Mouse (Mus musculus): ENCODE results near the gene Kalrn.

The Kalrn gene

DNA sequence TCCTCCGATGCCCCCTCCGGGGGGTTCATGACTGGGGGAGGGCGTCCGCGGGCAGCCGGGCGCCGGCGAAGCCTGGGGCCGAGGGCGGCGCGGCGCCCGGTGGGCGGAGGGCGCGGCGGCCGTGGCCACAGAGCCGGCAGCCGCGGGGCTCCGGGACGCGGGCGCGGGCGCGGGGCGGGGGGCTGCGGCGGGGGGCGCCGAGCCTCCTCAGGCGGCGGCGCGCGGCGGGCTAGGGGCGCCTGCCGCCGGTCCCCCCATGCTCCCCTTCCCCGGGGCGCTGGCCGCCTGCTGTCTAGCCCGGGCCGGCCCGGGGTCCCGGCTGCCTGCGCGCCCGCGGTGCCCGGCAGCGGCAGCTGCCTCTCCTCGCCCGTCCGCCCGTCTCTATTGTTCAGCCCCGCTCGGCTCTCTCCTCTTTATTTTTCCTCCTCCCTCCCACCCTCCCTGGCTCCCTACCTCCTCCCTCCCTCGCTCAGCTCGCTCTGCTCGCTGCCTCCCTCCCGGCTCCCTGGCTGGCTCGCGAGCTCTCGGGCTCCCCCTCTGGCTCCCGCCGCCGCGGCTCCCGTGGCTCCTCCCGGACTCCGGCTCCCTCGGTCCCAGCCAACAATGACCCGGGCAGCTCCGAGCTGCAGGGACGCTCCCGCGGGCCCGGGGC is at the start of gene Kalrn:
Gene Kalrn, minus strand, starts transcription at position 382 of the 652 bp plus-strand sequence.
- DNase-seq: peak; percentile 93

DNA sequence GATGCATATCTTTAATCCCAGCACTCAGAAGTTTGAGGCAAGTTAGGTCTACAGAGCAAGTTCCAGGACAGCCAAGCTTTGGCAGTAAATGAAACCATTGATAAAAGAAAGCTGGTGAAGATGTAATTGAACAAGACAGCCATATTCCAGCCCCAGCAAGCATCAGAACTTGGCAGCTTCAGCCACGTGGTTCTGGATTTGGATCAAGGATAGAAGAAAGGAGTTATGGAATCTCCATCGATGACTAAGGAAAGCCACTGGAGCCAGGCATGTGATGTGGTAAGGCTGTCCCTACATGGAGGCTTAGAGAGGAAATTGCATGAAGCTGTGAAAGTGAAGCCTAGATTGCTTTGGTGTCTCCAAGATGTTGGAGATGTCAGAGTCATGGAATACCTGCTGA is 40.7 kb upstream of the Kalrn start:
- no peak for DNase-seq

DNA sequence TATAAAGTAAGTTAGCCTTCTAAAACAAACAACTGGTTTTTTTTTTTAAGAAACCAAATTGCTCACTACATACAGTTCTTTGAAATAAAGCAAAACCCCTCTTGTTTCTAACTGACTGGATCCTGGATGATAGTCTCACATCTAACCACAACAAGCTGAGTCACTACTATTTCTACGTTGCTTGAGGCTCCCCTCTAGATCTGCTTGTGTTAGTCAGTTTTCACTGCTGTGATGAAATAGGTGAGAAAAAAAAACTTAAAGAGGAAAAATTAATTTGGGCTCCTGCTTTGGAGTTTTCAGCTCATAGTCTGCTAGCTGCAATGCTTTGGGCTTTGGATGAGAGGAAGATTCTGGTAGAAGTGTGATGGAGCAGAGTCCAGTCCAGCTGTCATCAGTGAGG is 36.8 kb upstream of the Kalrn start:
- DNase-seq: no peak

DNA sequence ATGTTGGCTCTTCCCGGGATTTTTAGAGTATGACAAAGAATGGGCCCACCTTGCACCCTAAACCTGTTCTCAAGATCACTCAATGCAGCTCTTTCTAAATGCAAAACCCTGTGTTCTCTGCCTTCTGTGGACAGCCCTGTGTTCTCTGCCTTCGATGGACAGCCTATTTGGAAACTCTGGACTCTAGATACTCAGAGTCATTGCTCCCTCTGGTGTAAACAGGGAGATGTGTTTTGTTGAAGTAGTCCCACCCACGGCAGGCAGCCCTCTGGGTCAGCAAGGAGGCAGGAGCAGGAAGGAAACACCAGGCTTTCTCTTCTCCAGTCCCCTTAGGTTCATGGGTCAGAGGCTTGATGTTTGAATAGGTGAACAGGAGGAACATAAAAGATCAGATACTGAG is 32.3 kb upstream of the Kalrn start:
- DNase-seq: peak; percentile 49

DNA sequence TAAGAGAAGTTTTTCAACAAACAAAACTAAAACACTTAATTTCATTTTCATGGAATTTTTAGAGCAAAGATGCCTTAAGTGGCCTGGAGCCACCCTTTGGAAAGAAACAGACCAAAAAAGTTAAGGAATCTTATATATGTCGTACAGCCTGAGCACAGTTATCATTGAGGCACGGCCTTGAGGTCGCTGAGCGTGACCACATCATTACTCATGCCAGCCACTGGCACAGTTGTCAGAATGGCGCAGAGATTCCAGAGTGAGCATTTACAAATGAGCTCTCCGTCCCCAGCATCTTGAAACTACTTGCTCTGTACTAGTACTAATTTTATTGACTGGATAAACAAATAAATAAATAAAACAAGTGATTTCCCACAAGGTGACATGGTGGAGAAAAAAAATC is 30.5 kb upstream of the Kalrn start:
- DNase-seq: no peak

DNA sequence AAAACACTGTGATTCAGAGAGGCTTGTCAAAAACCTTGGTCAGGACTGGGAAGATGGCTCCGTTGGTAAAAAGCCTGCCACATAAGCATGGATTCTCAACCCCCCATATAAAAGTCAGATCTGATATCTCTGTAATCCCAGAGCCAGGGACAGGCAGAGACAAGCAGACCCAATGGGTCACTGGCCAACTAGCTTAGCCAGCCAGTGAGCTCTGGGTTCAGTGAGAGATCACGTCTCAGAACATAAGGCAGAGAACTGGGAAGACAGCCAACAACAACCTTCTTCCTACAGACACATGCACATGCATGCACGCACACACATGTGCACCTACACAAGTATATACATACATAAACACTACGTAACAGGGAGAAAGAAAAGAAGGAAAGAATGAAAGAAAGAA is 29.7 kb upstream of the Kalrn start:
- DNase-seq: no peak

GRCm38 (mm10) chr16:34601954-34602353 is 28.6 kb upstream of the Kalrn start:
- no peak for DNase-seq

DNA sequence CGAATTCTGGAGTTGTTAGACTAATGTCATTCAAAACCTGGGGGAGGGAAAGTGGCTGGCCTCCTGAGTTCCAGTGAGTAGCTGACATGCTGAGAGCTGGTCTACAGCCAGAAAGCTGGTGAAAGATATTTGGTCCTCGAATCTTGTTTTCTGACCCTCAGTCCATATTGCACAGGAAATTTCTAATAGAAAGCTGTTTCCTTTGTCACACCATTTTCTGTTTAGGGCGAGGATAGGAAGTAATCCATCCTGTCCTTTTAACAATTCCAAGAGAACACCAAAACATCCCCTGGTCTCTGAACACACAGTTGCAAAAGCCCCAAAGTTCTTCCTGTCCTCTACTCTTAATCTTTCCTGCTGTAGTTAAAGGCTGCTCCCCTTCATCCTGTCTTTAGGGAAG is 22.0 kb upstream of the Kalrn start:
- peak; percentile 13 for DNase-seq

DNA sequence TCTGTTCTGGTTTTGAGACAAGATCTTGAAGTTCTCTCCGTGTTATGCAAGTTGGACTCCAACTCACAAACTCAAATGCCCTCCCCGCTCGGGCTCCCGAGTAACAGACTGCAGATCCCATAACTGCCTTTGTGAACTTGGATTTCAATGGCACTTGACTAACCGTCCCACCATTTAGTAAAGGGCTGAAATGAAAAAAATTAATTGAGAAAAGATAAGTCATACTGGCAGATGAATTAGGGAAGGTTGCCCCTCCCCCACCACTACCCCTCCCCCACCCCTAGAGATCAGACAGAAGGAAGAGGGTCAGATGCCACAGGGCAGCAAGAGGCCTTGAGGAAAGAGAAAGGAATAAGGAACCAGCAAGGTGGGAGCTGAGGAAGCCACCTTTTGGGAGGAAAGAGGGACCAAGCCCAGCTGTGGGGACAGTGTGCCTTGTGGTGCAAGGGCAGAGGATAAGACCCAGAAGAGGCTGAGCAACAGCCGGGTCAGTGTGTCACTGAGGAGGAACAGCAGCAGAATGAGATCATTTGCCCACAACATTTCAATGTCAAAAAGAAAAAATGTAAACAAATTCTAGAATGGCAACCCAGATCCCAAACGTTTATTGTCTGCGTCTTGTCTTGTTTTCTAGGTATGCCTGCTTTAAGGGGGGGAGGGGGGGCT is 21.4 kb upstream of the Kalrn start:
- peak; percentile 16 for DNase-seq

DNA sequence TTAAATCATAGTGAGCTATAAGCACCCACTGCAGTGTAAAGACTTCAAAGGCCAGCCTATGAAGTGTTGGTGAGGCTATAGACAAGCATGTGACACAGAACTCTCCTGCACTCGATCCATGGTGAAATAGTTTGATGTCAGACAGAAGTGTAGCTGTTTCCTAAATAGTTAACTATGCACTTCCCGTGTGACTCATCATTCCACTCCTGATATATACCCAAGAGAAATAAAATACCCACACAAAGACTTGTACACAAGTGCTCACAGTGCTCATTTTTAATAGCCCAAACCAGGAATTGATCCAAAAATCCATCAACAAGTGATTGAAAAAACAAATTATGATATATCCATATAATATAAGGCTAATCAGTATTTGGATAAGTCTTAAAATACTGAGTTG is 19.4 kb upstream of the Kalrn start:
- DNase-seq: no peak

- no peak for DNase-seq
Observed at GRCm38 (mm10) chr16:34591934-34592333, 18.6 kb upstream of the Kalrn start.

- DNase-seq: no peak
Observed at GRCm38 (mm10) chr16:34579671-34580326, 6.5 kb upstream of the Kalrn start.

GRCm38 (mm10) chr16:34573856-34574491 is 642 bp upstream of the Kalrn start:
- DNase-seq: no peak

- peak; percentile 40 for DNase-seq
Observed at GRCm38 (mm10) chr16:34572406-34573150, 754 bp downstream of the Kalrn start.

- DNase-seq: no peak
Observed at GRCm38 (mm10) chr16:34571931-34572405, 1.4 kb downstream of the Kalrn start.

- DNase-seq: no peak
Observed at GRCm38 (mm10) chr16:34569897-34570296, 3.4 kb downstream of the Kalrn start.

DNA sequence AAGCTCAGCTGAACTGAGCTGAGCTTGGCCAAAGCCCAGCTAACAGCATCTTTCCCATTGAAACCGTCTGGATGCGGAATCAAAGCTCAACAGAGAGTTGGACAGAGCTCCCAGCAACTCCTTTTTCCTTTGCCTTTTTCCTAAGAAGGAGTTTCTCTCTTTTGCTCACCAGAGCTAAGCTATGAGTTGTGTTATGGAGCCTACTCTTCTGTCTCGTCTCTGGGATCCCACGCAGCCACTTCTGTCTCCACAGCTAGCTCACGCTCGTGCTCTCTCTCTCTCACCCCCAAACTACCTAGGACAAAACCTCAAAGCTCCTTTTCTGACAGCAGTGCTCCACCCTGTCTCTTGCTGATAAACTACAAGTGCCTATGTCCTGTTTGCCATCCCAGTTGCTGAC is 4.5 kb downstream of the Kalrn start:
- DNase-seq: no peak

DNA sequence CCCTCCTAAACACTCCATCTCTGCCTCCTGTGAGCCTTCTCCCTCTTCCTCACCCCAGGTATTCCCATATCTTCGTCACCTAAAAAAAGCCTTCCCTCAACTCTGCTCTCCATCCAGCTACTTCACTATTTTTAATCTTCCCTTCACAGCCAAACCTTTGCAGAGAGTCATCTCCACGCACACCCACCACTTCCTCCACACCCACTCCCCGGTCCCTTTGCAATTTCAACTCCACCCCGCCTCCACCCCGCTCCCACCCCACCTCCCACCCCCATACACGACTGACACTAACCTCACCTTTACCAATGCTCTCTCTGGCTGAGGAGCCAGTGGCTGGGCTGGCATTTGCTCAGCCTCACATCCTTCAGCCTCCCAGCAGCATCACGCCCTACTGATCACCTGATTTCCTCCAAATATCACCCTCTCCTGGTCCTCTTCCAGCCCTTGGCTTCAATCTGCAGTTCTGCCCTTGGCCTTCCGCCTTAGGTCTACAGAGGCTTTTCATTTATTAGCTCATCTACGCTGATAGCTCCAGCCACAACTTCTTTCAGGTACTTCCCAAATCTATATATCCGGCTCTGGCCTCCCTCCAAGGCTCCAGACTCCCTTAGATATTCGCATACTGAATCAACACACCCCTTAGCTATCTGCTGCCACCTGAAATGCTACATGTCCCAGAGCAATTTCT is 9.6 kb downstream of the Kalrn start:
- DNase-seq: no peak

DNA sequence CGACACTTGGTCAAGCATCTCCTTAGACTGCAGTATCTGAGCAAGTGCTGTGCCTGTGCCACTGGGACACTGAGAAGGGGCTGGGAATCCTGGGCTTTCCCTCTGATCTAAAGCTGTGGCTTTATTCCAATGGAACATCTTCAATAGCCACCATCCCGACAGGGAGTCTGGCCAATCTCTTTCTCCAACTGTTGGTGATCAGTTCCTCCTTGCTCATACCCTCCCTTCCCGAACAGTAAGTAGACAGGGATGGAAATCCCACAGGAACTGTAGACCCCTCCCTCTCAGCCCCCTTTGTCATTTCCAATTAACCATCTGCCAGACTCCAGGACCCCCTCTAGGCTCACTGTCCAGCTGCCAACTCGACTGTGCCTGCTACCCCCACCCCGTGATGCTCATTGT is 11.6 kb downstream of the Kalrn start:
- no peak for DNase-seq

- DNase-seq: no peak
Observed at GRCm38 (mm10) chr16:34560814-34561213, 12.5 kb downstream of the Kalrn start.

DNA sequence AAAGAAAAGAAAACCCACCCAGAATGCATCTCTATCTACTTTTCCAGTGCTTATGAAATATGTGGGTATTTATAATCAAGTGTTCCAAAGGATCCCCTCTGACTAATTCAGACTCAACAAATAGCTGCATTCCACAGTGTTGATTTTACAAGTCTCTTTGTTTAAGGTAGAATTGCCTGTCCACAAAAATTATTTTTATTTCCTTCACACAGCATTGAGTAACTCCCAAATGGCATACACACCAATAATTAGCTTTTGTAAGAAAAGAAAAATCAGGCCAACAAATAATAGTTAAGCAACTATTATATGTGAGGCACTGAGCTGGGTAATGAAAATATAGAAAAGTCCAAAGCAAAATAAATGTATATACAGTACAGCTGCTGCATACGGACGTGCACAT is 12.9 kb downstream of the Kalrn start:
- DNase-seq: no peak

GRCm38 (mm10) chr16:34557891-34558290 is 15.4 kb downstream of the Kalrn start:
- no peak for DNase-seq

Measured in lung, postnatal 14 days (tissue).